Mouse (Mus musculus) lung, postnatal 0 days (tissue): ENCODE results near the gene Nbea.

Experiments
- CTCF ChIP-seq: IDR thresholded peaks from 2 replicates; pipeline ENCODE4 v1.5.1; 2016; ENCODE audit warnings: antibody characterized with exemption, mild to moderate bottlenecking
- EP300 ChIP-seq: IDR thresholded peaks from 2 replicates; pipeline ENCODE4 v1.6.1; 2016; ENCODE audit warnings: antibody characterized with exemption, mild to moderate bottlenecking, control low read depth

DNA sequence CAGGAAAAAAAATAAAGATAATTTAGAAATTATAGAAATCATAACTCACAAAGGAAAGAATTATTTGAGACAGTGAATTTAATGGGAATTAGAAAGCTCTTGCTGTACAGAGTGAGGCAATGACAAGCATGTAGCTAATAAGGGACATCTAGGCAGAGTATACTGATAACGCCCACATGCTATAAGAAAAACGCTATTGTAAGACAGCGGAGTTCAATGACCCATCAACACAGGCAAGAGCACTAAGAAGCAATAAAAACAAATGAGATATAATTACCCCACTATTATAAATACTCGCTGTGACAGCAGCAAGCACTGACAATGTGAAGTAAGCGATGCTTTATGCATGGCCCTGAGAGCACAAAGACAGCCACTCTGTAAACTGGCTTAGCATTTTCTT, 233.5 kb downstream of the Nbea start:
- TF ChIP-seq CTCF (no peak), EP300 (no peak)
